Mouse (Mus musculus): Measurements from ENCODE around the gene Cdkl5. TPM values are rescaled to one million over a fixed set of nuclear protein-coding genes. Genes with fewer than 3 reads are reported as not detected.

Gene Cdkl5
- polyA plus RNA-seq, 1 experiment from 2014 or later = 2.2 TPM

Other genes starting within 250 kb of the Cdkl5 start
- gene Rs1, start 226.7 kb downstream of the Cdkl5 start, polyA plus RNA-seq (2015; fragmentation: Nextera tagmentation; extraction: Ambion mirVana) = 0.14 TPM in 1 of 2 replicates, not detected in the other
- gene Gja6, start 87.7 kb downstream of the Cdkl5 start, polyA plus RNA-seq (2015; fragmentation: Nextera tagmentation; extraction: Ambion mirVana) = 0.08 TPM in 1 of 2 replicates, not detected in the other
- gene Scml2, start 122.5 kb upstream of the Cdkl5 start, polyA plus RNA-seq (2015; fragmentation: Nextera tagmentation; extraction: Ambion mirVana) = 4.4 and 5.1 TPM in 2 replicates

Data from lung, embryonic 16.5 days (tissue).